Mouse (Mus musculus) skeletal muscle tissue, adult 2 months (tissue): Measurements from ENCODE around the gene Dtx2.

Experiments used
- DNase-seq: peaks from one replicate; pipeline ENCODE4 v3.0.0-alpha.2; 2012; ENCODE audit warnings: low read depth, low spot score

Dtx2 gene

GRCm38 (mm10) chr5:135994725-135995687, at the start of gene Dtx2:
Gene Dtx2 (plus strand): TSS chr5:135994800.
- peak; percentile 85 for DNase-seq

GRCm38 (mm10) chr5:135945916-135946408, 48.6 kb upstream of the Dtx2 start:
- DNase-seq, result no peak

- no peak for DNase-seq
Observed at GRCm38 (mm10) chr5:135946621-135947020, 48.0 kb upstream of the Dtx2 start.

GRCm38 (mm10) chr5:135950710-135951412, 43.7 kb upstream of the Dtx2 start:
- DNase-seq, result no peak

- no peak for DNase-seq
Observed at GRCm38 (mm10) chr5:135951660-135952059, 42.9 kb upstream of the Dtx2 start.

GRCm38 (mm10) chr5:135952830-135953229, 41.8 kb upstream of the Dtx2 start:
- no peak for DNase-seq

- DNase-seq, result no peak
Observed at GRCm38 (mm10) chr5:135956300-135957206, 38.0 kb upstream of the Dtx2 start.

GRCm38 (mm10) chr5:135957207-135957974, 37.2 kb upstream of the Dtx2 start:
- peak; percentile 99 for DNase-seq

GRCm38 (mm10) chr5:135958367-135958766, 36.2 kb upstream of the Dtx2 start:
- DNase-seq, result no peak

- no peak for DNase-seq
Observed at GRCm38 (mm10) chr5:135959911-135960310, 34.7 kb upstream of the Dtx2 start.

- no peak for DNase-seq
Observed at GRCm38 (mm10) chr5:135960909-135961635, 33.5 kb upstream of the Dtx2 start.

GRCm38 (mm10) chr5:135962125-135962491, 32.5 kb upstream of the Dtx2 start:
- no peak for DNase-seq

GRCm38 (mm10) chr5:135962492-135963279, 31.9 kb upstream of the Dtx2 start:
- peak; percentile 99 for DNase-seq

- DNase-seq, result no peak
Observed at GRCm38 (mm10) chr5:135963280-135963627, 31.3 kb upstream of the Dtx2 start.

- DNase-seq, result no peak
Observed at GRCm38 (mm10) chr5:135965501-135965930, 29.1 kb upstream of the Dtx2 start.

GRCm38 (mm10) chr5:135966866-135967265, 27.7 kb upstream of the Dtx2 start:
- DNase-seq, result no peak

GRCm38 (mm10) chr5:135968781-135969180, 25.8 kb upstream of the Dtx2 start:
- no peak for DNase-seq

- DNase-seq, result no peak
Observed at GRCm38 (mm10) chr5:135970247-135970646, 24.4 kb upstream of the Dtx2 start.

GRCm38 (mm10) chr5:135971876-135972275, 22.7 kb upstream of the Dtx2 start:
- DNase-seq, result no peak
